Mouse (Mus musculus) limb, embryonic 15.5 days (tissue): ENCODE results near the gene Fggy. TPM values are rescaled to one million over a fixed set of nuclear protein-coding genes. Genes with fewer than 3 reads are reported as not detected.

ENCODE experiments used
- ATAC-seq: fragments of 200-750 bp; cut with Nextera tagmentation; 2 replicates; pipeline ENCODE4 v1.8.0; 2017; ENCODE audit warnings: low read depth, moderate TSS enrichment; ENCODE audit not compliant: insufficient number of reproducible peaks, low FRiP score, low TSS enrichment
- H3K27ac ChIP-seq: fragments of 300-500 bp; sonication (generic); 2 replicates; pipeline ENCODE4 v1.5.1; 2015; ENCODE audit warnings: moderate library complexity, mild to moderate bottlenecking, inconsistent platforms
- H3K27me3 ChIP-seq: fragments of 300-500 bp; sonication (generic); 2 replicates; pipeline ENCODE4 v1.6.1; 2015; ENCODE audit warnings: inconsistent platforms
- H3K36me3 ChIP-seq: fragments of 300-500 bp; sonication (generic); 2 replicates; pipeline ENCODE4 v1.6.1; 2015; ENCODE audit warnings: inconsistent platforms
- H3K4me1 ChIP-seq: fragments of 300-500 bp; sonication (generic); 2 replicates; pipeline ENCODE4 v1.6.1; 2015; ENCODE audit warnings: inconsistent platforms
- H3K4me2 ChIP-seq: fragments of 300-500 bp; sonication (generic); 2 replicates; pipeline ENCODE4 v1.6.1; 2015; ENCODE audit warnings: mild to moderate bottlenecking, inconsistent platforms
- H3K4me3 ChIP-seq: fragments of 300-500 bp; sonication (generic); 2 replicates; pipeline ENCODE4 v1.5.1; 2015; ENCODE audit warnings: mild to moderate bottlenecking, inconsistent platforms
- H3K9ac ChIP-seq: fragments of 300-500 bp; sonication (generic); 2 replicates; pipeline ENCODE4 v1.6.1; 2015; ENCODE audit warnings: inconsistent platforms
- H3K9me3 ChIP-seq: fragments of 300-500 bp; sonication (generic); 2 replicates; pipeline ENCODE4 v1.6.1; 2016; ENCODE audit warnings: inconsistent platforms
- WGBS: fragments of 180-500 bp; shearing (Covaris S2); methylation state at CpG from one replicate; pipeline ENCODE4 v1.1.7; 2015; 5-methylcytosine and 5-hydroxymethylcytosine counted together
- polyA plus RNA-seq: library from polyadenylated mRNA; unstranded; fragments of >200 nt; fragmentation: Nextera tagmentation; extraction: Ambion mirVana; gene quantifications from 2 replicates; pipeline ENCODE4 v1.2.1, GENCODE M21; 2015

Fggy gene
- polyA plus RNA-seq, 1 experiment from 2014 or later, result 8.6 TPM

GRCm38 (mm10) chr4:95770469-95770868 is 213.2 kb downstream of the Fggy start:
- Histone ChIP-seq H3K9me3 (no peaks in the 10 kb centered on the region), H3K4me3 (no peak overlapping the region), H3K9ac (no peak overlapping the region), H3K27ac (no peak overlapping the region), H3K36me3 (no peaks in the 10 kb centered on the region), H3K4me2 (no peak overlapping the region), H3K4me1 (no peaks in the 10 kb centered on the region), H3K27me3 (no peaks in the 10 kb centered on the region)
- ATAC-seq, result no peak
- 77% methylated on average over 5 of the region's 5 CpGs for WGBS

GRCm38 (mm10) chr4:95771542-95771941 is 214.2 kb downstream of the Fggy start:
- no peak overlapping the region for H3K9ac ChIP-seq
- 57% methylated on average over 3 of the region's 3 CpGs for WGBS
- H3K4me1 ChIP-seq, result no peaks in the 10 kb centered on the region
- H3K4me2 ChIP-seq, result no peak overlapping the region
- no peaks in the 10 kb centered on the region for H3K27me3 ChIP-seq
- no peaks in the 10 kb centered on the region for H3K9me3 ChIP-seq
- no peaks in the 10 kb centered on the region for H3K36me3 ChIP-seq
- no peak overlapping the region for H3K27ac ChIP-seq
- no peak for ATAC-seq
- H3K4me3 ChIP-seq, result no peak overlapping the region

- H3K9ac ChIP-seq, result no peak overlapping the region
- no peak overlapping the region for H3K4me2 ChIP-seq
- no peaks in the 10 kb centered on the region for H3K36me3 ChIP-seq
- no peak overlapping the region for H3K4me3 ChIP-seq
- H3K27me3 ChIP-seq, result no peaks in the 10 kb centered on the region
- H3K27ac ChIP-seq, result no peak overlapping the region
- H3K4me1 ChIP-seq, result no peaks in the 10 kb centered on the region
- 30% methylated on average over 4 of the region's 4 CpGs for WGBS
- no peaks in the 10 kb centered on the region for H3K9me3 ChIP-seq
- no peak for ATAC-seq
Observed at GRCm38 (mm10) chr4:95771945-95772344, 214.6 kb downstream of the Fggy start.

- 28% methylated on average over 3 of the region's 3 CpGs for WGBS
Observed at GRCm38 (mm10) chr4:95772663-95773062, 215.4 kb downstream of the Fggy start.

GRCm38 (mm10) chr4:95775574-95775973 is 218.3 kb downstream of the Fggy start:
- H3K36me3 ChIP-seq, result no peaks in the 10 kb centered on the region
- no peak for ATAC-seq
- peaks cover 4% of the 10 kb centered on the region; the same call in 1 of the 2 replicates for H3K4me1 ChIP-seq
- H3K27ac ChIP-seq, result no peak overlapping the region
- no peaks in the 10 kb centered on the region for H3K9me3 ChIP-seq
- no peak overlapping the region for H3K4me2 ChIP-seq
- no peak overlapping the region for H3K4me3 ChIP-seq
- WGBS, result 77% methylated on average over 3 of the region's 3 CpGs
- H3K27me3 ChIP-seq, result no peaks in the 10 kb centered on the region
- no peak overlapping the region for H3K9ac ChIP-seq

More at GRCm38 (mm10) chr4:95772663-95773062, 215.4 kb downstream of the Fggy start:
- Histone ChIP-seq H3K4me2 (no peak overlapping the region), H3K4me3 (no peak overlapping the region), H3K27me3 (no peaks in the 10 kb centered on the region), H3K4me1 (no peaks in the 10 kb centered on the region), H3K9ac (no peak overlapping the region), H3K9me3 (no peaks in the 10 kb centered on the region), H3K27ac (no peak overlapping the region), H3K36me3 (no peaks in the 10 kb centered on the region)
- no peak for ATAC-seq

GRCm38 (mm10) chr4:95777839-95778238 is 220.5 kb downstream of the Fggy start:
- no peak overlapping the region for H3K9ac ChIP-seq
- H3K27me3 ChIP-seq, result no peaks in the 10 kb centered on the region
- H3K4me2 ChIP-seq, result no peak overlapping the region
- peaks cover 4% of the 10 kb centered on the region; the same call in 1 of the 2 replicates for H3K4me1 ChIP-seq
- 28% methylated on average over 2 of the region's 2 CpGs for WGBS
- no peak overlapping the region for H3K4me3 ChIP-seq
- no peaks in the 10 kb centered on the region for H3K9me3 ChIP-seq
- no peak for ATAC-seq
- H3K36me3 ChIP-seq, result no peaks in the 10 kb centered on the region
- H3K27ac ChIP-seq, result no peak overlapping the region

- WGBS, result 82% methylated on average over 4 of the region's 4 CpGs
- Histone ChIP-seq H3K27me3 (no peaks in the 10 kb centered on the region), H3K4me3 (no peak overlapping the region), H3K4me2 (no peak overlapping the region), H3K4me1 (peaks cover 4% of the 10 kb centered on the region; the same call in 1 of the 2 replicates), H3K36me3 (no peaks in the 10 kb centered on the region), H3K27ac (no peak overlapping the region), H3K9me3 (no peaks in the 10 kb centered on the region), H3K9ac (no peak overlapping the region)
- ATAC-seq, result no peak
Observed at GRCm38 (mm10) chr4:95778528-95778927, 221.2 kb downstream of the Fggy start.

GRCm38 (mm10) chr4:95784146-95784895 is 227.0 kb downstream of the Fggy start:
- ATAC-seq, result no peak
- Histone ChIP-seq H3K27me3 (no peaks in the 10 kb centered on the region), H3K9ac (no peak overlapping the region), H3K4me2 (no peak overlapping the region), H3K27ac (no peak overlapping the region), H3K4me1 (no peaks in the 10 kb centered on the region; the same call in 1 of the 2 replicates), H3K4me3 (no peak overlapping the region), H3K9me3 (no peaks in the 10 kb centered on the region), H3K36me3 (no peaks in the 10 kb centered on the region)
- WGBS, result 91% methylated on average over 4 of the region's 4 CpGs

- Histone ChIP-seq H3K4me2 (no peak overlapping the region), H3K4me1 (no peaks in the 10 kb centered on the region; the same call in 1 of the 2 replicates), H3K9ac (no peak overlapping the region), H3K27ac (no peak overlapping the region), H3K4me3 (no peak overlapping the region), H3K27me3 (no peaks in the 10 kb centered on the region), H3K36me3 (no peaks in the 10 kb centered on the region), H3K9me3 (no peaks in the 10 kb centered on the region)
- 36% methylated on average over 2 of the region's 2 CpGs for WGBS
- no peak for ATAC-seq
Observed at GRCm38 (mm10) chr4:95787609-95788008, 230.3 kb downstream of the Fggy start.

GRCm38 (mm10) chr4:95788867-95789266 is 231.6 kb downstream of the Fggy start:
- Histone ChIP-seq H3K36me3 (no peaks in the 10 kb centered on the region), H3K4me3 (no peak overlapping the region), H3K27ac (no peak overlapping the region), H3K4me2 (no peak overlapping the region), H3K4me1 (no peaks in the 10 kb centered on the region; the same call in 1 of the 2 replicates), H3K9me3 (no peaks in the 10 kb centered on the region), H3K27me3 (no peaks in the 10 kb centered on the region), H3K9ac (no peak overlapping the region)
- 24% methylated on average over 2 of the region's 2 CpGs for WGBS
- ATAC-seq, result no peak

GRCm38 (mm10) chr4:95791913-95792475 is 234.7 kb downstream of the Fggy start:
- H3K27ac ChIP-seq, result no peak overlapping the region
- H3K27me3 ChIP-seq, result no peaks in the 10 kb centered on the region
- ATAC-seq, result 0 out of 2 replicates have a peak, but pooled peaks have one; percentile 19
- H3K36me3 ChIP-seq, result no peaks in the 10 kb centered on the region
- no peaks in the 10 kb centered on the region for H3K9me3 ChIP-seq
- WGBS, result 53% methylated on average over 3 of the region's 3 CpGs
- peaks cover 2% of the 10 kb centered on the region; the same call in 1 of the 2 replicates for H3K4me1 ChIP-seq
- no peak overlapping the region for H3K9ac ChIP-seq
- H3K4me3 ChIP-seq, result no peak overlapping the region
- H3K4me2 ChIP-seq, result no peak overlapping the region

- H3K27me3 ChIP-seq, result no peaks in the 10 kb centered on the region
- no peak overlapping the region for H3K27ac ChIP-seq
- H3K4me3 ChIP-seq, result no peak overlapping the region
- no peak overlapping the region for H3K9ac ChIP-seq
- WGBS, result 45% methylated on average over 7 of the region's 7 CpGs
- H3K36me3 ChIP-seq, result no peaks in the 10 kb centered on the region
- H3K9me3 ChIP-seq, result no peaks in the 10 kb centered on the region
- H3K4me2 ChIP-seq, result no peak overlapping the region
- peaks cover 2% of the 10 kb centered on the region; the same call in 1 of the 2 replicates for H3K4me1 ChIP-seq
- ATAC-seq, result no peak
Observed at GRCm38 (mm10) chr4:95793647-95794328, 236.5 kb downstream of the Fggy start.
